Mouse (Mus musculus): ENCODE measurements around the gene Cask.

GRCm38 (mm10) chrX:13482576-13482975, 368.6 kb downstream of the Cask start:
- TF ChIP-seq CTCF (IDR thresholded peaks at IDR 0.05 in 2 of 3, conservative IDR thresholded peaks at IDR 0.05 in 1 of 3; ENCODE audit: control insufficient read depth in 1 of 3, insufficient read depth in 1 of 3, low read depth in 2 of 3, low read length in 3 of 3, poor library complexity in 1 of 3, severe bottlenecking in 1 of 3) = no peak
- no peak for TF ChIP-seq GATA1 (IDR thresholded peaks at IDR 0.05; ENCODE audit: low read depth, low read length)
- no peak for TF ChIP-seq POLR2AphosphoS2 (IDR thresholded peaks at IDR 0.05; ENCODE audit: low read length)
- no peak for TF ChIP-seq HCFC1 (IDR thresholded peaks at IDR 0.05; ENCODE audit: low read depth, low read length)
- TF ChIP-seq TCF12 (IDR thresholded peaks at IDR 0.05; ENCODE audit: low read depth, low read length) = no peak
- TF ChIP-seq ZMIZ1 (IDR thresholded peaks at IDR 0.05; ENCODE audit: low read depth, low read length) = no peak
- no peak for TF ChIP-seq EP300 (IDR thresholded peaks at IDR 0.05; ENCODE audit: low read depth in 1 of 2, low read length in 2 of 2)
- TF ChIP-seq MAFK (IDR thresholded peaks at IDR 0.05; ENCODE audit: borderline replicate concordance, low read depth, low read length) = no peak
